Mouse (Mus musculus) thymus, adult 18-20 months (tissue): ENCODE measurements around the gene Map3k5.

ENCODE experiments used
- DNase-seq, 2 experiments: peaks; one replicate each; pipeline ENCODE4 v3.0.0; 2022; ENCODE audit warnings: mixed read lengths in 2 of 2

Map3k5 gene

DNA sequence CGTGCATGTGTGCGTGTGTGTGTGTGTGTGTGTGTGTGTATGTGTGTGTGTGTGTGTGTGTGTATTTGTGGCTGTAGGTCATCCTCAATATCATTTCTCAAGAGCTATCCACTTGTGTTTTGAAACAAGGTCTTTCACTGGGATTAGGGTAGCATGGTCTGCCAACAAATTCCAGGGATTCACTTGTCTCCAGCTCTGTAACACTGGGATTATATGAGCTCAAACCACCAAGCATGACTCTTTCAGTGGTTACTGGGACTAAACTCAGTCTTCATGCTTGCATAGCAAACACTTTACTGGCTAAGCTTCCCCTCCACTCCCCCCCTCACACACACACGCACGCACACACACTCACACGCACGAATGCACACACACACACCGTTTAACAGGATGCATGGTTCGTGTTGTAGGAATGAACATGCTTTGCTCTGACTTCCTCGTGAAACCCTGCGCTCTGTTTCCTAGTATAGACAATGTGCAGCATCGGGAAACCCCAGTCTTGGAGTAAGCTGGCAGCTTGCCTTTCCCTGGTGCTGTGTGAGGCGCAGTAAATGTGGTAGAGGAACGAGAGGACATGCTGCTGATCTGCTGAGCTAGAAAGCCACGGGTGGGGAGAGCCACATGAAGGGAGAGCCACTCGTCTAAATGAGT lies 126.2 kb downstream of the Map3k5 start:
- DNase-seq, result peak in 1 of 2 experiments; percentile 11

DNA sequence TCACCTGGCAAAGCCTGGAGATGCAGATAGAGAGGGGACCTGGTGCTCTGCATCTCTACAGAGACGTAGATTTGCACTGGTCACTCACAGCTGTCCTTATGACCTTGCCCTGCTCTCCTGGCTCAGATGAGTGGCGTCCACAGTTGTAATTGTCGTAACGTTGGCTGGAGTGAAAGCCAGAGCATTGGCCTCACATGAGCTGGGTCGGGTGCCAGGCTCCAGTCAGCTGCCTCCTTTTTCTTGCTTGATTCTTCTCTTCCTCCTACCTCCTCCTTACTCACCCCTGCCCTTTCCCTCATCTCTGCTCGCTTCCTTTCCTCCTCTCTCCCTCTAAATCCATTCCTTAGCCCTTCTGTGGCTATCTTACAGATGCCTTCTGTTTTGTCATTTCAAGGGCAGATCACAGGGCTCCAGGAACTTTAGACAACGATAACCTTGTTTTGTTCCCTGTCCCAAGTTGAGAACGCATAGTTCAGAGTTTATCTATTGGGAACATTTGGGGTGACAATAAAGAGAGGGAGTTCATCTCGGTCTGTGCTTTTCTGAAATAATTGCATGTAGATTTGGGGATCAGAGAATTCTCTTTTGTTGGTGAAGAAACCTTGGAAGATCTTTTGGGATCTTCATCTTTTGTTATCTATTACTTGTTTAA lies 130.4 kb downstream of the Map3k5 start:
- no peak for DNase-seq

- DNase-seq, result no peak
Measured at GRCm38 (mm10) chr10:20066069-20066665, 131.9 kb downstream of the Map3k5 start.

- no peak for DNase-seq
Measured at GRCm38 (mm10) chr10:20069771-20070460, 135.6 kb downstream of the Map3k5 start.

DNA sequence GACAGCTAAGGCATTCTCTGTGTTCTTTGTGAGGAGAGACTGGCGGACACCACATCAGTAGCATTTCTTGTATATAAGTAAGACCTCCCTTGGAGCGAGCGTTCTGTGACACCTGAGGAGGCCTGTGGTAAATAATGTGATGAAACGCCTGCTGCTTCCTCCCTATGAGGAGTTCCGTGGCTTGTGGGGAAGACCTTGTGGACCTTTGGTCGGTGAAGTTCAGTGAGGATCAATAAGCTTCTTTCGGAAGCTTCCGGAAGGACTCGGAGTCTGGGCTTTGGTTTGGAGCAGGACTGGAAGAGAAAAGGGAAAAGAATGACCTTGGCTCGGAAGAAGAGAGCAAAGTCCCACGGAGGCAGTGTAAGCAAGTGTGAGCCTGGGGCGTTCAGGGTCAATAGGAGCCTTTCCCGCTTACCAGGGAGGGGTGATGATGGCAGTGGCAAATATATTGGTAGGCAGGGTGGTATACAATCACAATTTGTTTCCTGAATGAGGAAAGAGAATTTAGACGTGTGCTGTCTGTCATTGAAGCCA lies 136.4 kb downstream of the Map3k5 start:
- no peak for DNase-seq

GRCm38 (mm10) chr10:20071716-20072115 lies 137.4 kb downstream of the Map3k5 start:
- no peak for DNase-seq

DNA sequence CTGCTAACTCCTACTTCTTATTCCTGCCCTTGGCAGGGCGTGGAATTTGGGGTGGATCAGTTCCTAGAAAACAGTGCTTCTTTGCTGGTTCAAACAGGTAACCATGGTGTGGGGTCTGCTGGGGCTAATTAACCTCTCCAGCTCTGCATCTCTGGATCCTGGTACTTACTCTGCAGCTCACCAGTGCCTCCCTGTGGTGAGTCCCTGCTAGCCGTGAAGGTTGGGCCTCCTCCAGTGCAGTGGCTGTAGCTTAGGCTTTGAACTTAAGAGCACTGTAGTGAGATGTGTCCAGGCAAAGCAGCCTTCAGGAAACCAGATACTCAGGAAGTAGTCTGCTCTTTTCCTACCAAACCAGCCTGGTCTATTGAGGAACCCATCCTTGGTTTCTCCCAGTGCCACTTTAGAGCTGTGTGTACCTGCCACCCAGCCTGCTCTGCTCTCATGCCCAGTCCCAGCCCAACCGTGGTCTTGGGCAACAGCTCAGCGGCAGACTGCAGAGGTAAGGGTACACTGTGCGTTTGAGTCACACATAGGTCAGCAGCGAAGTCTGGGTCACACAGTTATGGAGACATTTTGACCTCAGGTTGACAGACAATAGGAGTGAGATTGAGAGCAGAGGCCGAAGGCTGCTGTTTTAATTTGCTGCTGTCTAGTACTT lies 139.1 kb downstream of the Map3k5 start:
- DNase-seq, result peak; percentile 51 to 66

- no peak for DNase-seq
Measured at GRCm38 (mm10) chr10:20076541-20077469, 142.5 kb downstream of the Map3k5 start.

- no peak for DNase-seq
Measured at GRCm38 (mm10) chr10:20078350-20078749, 144.1 kb downstream of the Map3k5 start.

GRCm38 (mm10) chr10:20087841-20088240 lies 153.6 kb downstream of the Map3k5 start:
- DNase-seq, result no peak

DNA sequence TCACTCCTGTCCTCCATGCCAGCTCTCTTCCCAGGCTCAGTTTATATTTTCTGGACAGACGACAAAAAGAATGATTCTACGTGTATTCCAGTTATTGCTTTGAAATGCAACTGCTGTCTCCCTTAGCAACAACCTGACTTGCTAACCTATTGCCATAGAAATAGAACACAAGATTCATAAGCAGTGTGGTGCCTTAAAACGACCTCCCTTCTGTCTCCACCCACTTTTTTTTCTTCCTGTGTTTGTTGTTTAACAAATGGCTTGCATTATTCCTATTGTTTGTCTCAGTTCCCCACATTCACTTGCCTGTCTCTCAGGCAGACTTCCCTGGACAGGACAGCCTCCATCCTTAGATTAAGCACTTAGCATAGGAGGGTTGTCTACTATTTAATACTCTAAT lies 154.8 kb downstream of the Map3k5 start:
- DNase-seq, result no peak

DNA sequence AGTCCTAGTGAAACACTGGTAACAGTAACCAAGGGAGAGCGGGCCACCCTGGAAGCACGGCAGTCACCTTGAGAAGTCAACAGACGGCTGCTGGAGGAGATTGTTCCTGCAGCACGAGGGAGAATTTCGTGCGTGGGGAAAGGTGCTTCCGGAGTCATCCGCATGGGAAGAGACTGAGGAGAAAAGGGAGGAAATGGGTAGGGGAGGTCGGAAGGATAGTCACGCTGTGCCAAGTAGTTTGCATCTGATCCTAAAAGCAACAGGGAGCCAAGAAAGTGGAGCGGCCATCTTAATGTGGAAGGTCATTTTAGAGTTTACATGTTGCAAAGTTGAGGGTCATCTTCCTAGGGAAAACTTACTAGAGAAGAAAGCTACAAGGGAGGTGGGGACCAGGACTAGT lies 155.9 kb downstream of the Map3k5 start:
- no peak for DNase-seq

GRCm38 (mm10) chr10:20091416-20091815 lies 157.1 kb downstream of the Map3k5 start:
- DNase-seq, result no peak

DNA sequence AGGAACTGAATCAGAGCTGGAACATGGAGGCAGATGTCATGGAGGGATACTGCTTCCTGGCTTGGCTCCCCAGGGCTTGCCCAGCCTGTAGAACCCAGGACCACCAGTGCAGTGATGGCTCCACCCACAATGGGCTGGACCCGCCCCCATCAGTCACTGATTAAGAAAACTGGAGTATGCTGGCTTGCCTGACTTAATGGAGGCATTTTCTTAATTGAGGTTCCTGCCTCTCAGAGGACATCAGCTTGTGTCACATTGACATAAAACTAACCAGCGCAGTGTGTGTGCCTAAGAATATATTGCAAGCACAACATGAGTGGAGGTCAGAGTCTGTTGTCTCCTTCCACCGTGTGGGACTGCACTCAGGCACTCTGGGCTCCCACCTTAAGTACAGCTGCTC lies 158.1 kb downstream of the Map3k5 start:
- DNase-seq, result no peak

GRCm38 (mm10) chr10:20101456-20101855 lies 167.2 kb downstream of the Map3k5 start:
- no peak for DNase-seq

DNA sequence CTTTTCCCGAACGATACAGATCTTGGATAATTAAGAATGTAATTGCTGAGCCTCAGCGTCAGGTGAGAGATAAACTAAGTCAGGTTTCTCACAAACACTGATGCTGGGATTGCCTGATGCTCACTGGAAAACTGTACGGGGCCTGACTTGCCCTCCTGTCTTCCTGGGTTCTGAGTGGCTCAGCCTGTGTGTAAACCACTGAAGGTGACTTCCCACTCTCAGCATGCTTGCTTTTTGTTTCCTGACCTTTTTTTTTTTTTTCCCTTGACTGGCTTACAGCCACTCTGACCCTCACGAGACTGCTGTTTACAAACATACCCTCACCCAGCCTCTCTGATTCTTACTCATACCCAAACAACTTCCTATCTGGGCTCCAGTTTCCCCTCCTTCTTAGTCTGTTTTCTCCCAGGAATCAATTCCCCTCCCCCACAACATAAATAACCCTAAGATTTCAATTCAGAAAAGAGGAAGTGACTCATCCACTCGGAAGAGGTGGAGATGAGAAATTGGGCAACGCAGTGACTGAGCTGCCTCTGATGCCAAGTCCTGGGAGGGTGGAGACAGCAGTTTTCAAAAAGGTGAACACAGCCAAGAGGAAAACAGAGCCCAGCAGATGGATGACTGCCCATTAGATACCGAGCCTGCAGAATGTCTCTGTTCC lies 170.1 kb downstream of the Map3k5 start:
- no peak for DNase-seq

DNA sequence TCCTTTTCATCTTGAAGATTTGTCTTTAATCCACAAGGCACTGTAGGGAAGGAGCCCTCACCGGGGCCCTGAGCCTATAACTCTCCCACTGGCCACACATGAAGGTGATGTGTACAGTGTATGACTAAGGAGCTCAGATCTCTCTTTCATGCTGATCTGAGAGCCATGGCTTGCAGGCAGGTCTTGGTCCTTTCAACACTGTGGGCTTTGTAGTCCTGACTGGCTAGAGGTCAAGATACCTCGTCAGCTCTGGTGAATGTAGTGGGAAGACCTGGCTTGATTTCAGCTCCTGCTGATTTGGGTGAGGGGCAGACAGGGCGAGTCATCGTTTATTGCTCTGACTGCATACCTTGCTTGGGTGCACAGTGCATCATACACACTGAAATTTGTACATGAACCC lies 171.3 kb downstream of the Map3k5 start:
- no peak for DNase-seq

- DNase-seq, result no peak
Measured at GRCm38 (mm10) chr10:20107031-20107430, 172.8 kb downstream of the Map3k5 start.

GRCm38 (mm10) chr10:20111508-20111907 lies 177.2 kb downstream of the Map3k5 start:
- DNase-seq, result no peak

- no peak for DNase-seq
Measured at GRCm38 (mm10) chr10:20112026-20112973, 178.0 kb downstream of the Map3k5 start.
